ENCODE assay signal across 14 mouse cellular contexts in the genomic region with DNA sequence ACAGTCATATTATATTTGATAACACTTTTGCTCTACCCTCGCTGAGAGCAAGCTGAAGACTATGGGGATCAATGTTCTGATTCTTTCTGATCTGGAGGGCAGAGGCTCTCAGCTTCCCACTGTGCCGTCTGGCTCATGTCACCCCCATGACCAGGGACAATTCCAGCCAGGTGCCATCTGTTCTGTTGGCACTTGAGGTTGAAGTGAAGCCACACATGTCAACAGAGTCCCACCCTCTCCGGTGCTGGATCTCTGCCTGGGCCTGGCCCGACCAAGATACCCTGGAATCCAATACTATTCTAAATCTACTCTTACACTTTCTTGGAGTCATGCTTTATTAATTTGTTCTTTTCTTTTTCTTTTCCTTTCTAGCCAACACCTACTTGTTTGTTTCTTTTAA.
DNase-seq lines count a peak whose midpoint lies in the region; ATAC-seq and TF ChIP-seq lines count a peak whose summit lies in the region.
"Had no signal": no experiment of that assay in that cellular context is flagged by ENCODE, and none has a peak within 500 bp of the region (broad histone marks: within the 10 kb centered on the region; RNA-seq: fewer than 3 reads in every experiment).

No protein-coding gene starts in this region.

- DNase-seq in heart, postnatal 4 days: peak; percentile 7
- no peak for DNase-seq in heart, postnatal 36 days
- DNase-seq in cerebellum, adult 11 months: peak; percentile 97
- DNase-seq in cerebellum, adult 9-10 months: peak; percentile 99
- DNase-seq in gastrocnemius, adult 8-10 months (ENCODE audit: low spot score in 2 of 2): peak; percentile 3 to 40
- no peak for DNase-seq in adrenal gland, adult 18-20 months (ENCODE audit: low spot score in 2 of 2)
- DNase-seq in kidney, adult 9 months: no peak
- DNase-seq in stomach, postnatal 0 days (ENCODE audit: low spot score): no peak
- DNase-seq: adrenal gland, adult 2 months; kidney, postnatal 14 days; thymus, postnatal 4 days had no signal

- H3K27ac ChIP-seq in stomach, postnatal 0 days (replicated peaks): no peak overlapping the region

- H3K4me2 ChIP-seq in stomach, postnatal 0 days (replicated peaks; ENCODE audit: low read depth): no peak overlapping the region
- H3K4me2 ChIP-seq: liver, embryonic 11.5 days had no signal

- H3K9ac ChIP-seq in stomach, postnatal 0 days (ENCODE audit: low read length): no peak overlapping the region

- intact Hi-C loops in heart, postnatal 36 days (cut with DNase I): no loop called here

- H3K4me3 ChIP-seq in stomach, postnatal 0 days (ENCODE audit: low read depth, low read length): no peak overlapping the region

- no peaks in the 10 kb centered on the region for H3K27me3 ChIP-seq in stomach, postnatal 0 days (ENCODE audit: control insufficient read depth, insufficient read depth, low read length)

- 85% methylated on average over 4 of the region's 4 CpGs for WGBS in stomach, postnatal 0 days

- H3K36me3 ChIP-seq in stomach, postnatal 0 days (ENCODE audit: control insufficient read depth, insufficient read depth, low read length): no peaks in the 10 kb centered on the region
- H3K36me3 ChIP-seq: G1E had no signal

- H3K9me3 ChIP-seq in stomach, postnatal 0 days (ENCODE audit: control insufficient read depth, low read length): no peaks in the 10 kb centered on the region
- H3K9me3 ChIP-seq: G1E had no signal

- no peak for TF ChIP-seq CTCF in stomach, postnatal 0 days (IDR thresholded peaks at IDR 0.05; ENCODE audit: low read depth)

- no peak for TF ChIP-seq EP300 in stomach, postnatal 0 days (optimal IDR thresholded peaks at IDR 0.05)

- no peak for ATAC-seq in stomach, postnatal 0 days (ENCODE audit: low FRiP score, low TSS enrichment)
- ATAC-seq: intestine, embryonic 16.5 days had no signal

- no peaks in the 10 kb centered on the region for H3K4me1 ChIP-seq in stomach, postnatal 0 days (replicated peaks; ENCODE audit: control insufficient read depth, insufficient read depth)

Comparison
In these comparisons a context has a peak if more than half of its experiments do, and no peak if none do; other contexts are left out.
1. DNase-seq: peak in heart, postnatal 4 days (single experiment), cerebellum, adult 11 months (single experiment), cerebellum, adult 9-10 months (single experiment) and gastrocnemius, adult 8-10 months (2 of 2); none in heart, postnatal 36 days (0 of 2), adrenal gland, adult 18-20 months (0 of 2), kidney, adult 9 months (single experiment) and stomach, postnatal 0 days (single experiment).